Mouse (Mus musculus): Measurements from ENCODE around the gene Nup214.

DNA sequence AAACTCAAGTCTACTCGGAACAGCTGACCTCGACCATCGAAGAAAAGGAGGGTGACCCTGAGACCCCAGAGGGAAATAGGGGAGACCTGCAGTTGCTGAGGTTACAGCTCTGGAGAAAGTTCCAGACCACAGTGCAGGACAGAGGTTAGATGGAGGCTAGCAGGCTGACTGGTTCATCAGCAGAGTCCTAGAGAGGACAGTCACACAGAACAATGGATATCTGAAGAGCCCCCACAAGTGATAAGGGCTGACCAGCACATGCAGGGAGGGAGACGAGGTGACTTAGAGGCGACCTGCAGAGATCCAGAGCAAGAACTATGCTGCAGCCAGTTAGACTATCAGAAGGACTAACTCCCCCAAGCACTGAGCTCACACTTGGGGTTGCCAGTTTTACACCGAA is 85.4 kb downstream of the Nup214 start:
- TF ChIP-seq EP300 (IDR thresholded peaks at IDR 0.05; ENCODE audit: low read length), result no peak
- no peak for TF ChIP-seq POLR2A (IDR thresholded peaks at IDR 0.05; ENCODE audit: low read depth, low read length)
- no peak for TF ChIP-seq TBP (conservative IDR thresholded peaks at IDR 0.05; ENCODE audit: low read depth, low read length)

All from CH12.LX (cell line).